Mouse (Mus musculus): ENCODE results near the gene Slc22a12. TPM values are rescaled to one million over a fixed set of nuclear protein-coding genes. Genes with fewer than 3 reads are reported as not detected.

The Slc22a12 gene
- polyA plus RNA-seq, 1 experiment from 2014 or later = not detected

DNA sequence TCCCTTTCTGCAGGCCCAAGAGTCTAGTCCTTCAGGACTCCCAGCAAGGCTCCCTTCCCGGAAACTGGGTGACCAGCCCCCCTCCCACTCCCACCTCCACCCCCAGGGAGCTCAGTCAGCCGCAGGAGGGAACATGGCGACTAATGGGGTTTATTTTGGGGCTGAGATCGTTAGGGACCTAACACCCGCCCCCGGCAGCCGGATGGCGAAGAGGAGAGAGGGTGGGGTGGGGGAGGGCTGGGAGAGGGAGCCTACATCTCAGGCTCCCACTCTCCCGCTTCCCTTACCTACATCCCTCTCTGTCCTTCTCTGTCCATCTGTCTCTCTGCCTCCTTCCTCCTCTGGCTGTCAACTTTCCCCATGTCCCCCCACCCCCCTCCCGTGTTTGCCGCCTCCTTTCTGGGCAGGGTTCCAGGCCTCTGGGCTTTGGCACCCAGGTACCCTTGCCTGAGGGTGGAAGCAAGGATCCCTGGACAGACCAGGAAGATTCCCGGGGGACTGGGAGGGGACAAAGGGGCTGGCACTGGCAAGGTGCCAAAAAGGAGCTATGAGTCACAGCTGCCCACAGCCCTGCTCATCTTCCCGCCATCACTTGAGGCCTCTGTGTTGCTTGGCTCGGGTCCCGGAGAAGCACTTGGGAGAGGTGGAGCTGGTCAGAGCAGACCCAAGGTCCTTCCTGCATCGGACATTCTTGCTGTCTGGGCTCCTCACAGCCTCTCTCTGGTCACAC is 38.7 kb downstream of the Slc22a12 start:
- ATAC-seq (ENCODE audit: low FRiP score, low TSS enrichment) (no peak), DNase-seq (peak; percentile 59)
- H3K4me3 ChIP-seq (replicated peaks; ENCODE audit: low read depth, low read length) = no peak overlapping the region
- no peaks in the 10 kb centered on the region for H3K27me3 ChIP-seq (ENCODE audit: control insufficient read depth, insufficient read depth, low read length)
- H3K9me3 ChIP-seq (ENCODE audit: control insufficient read depth, low read length) = no peaks in the 10 kb centered on the region
- H3K4me2 ChIP-seq (ENCODE audit: low read length) = peak overlapping the region; percentile 14
- H3K27ac ChIP-seq (replicated peaks; ENCODE audit: low read depth, low read length) = 0 out of 2 replicates have a peak overlapping the region, but pooled peaks have one; percentile 3
- peaks cover 41% of the 10 kb centered on the region for H3K36me3 ChIP-seq (ENCODE audit: control insufficient read depth, insufficient read depth, low read length)
- peak overlapping the region; percentile 29; the same call in 1 of the 2 replicates for H3K9ac ChIP-seq (replicated peaks; ENCODE audit: low read length)
- 57% methylated on average over 15 of the region's 16 CpGs for WGBS
- peaks cover 54% of the 10 kb centered on the region for H3K4me1 ChIP-seq (ENCODE audit: control insufficient read depth, insufficient read depth, low read length)

- Histone ChIP-seq H3K4me3 (replicated peaks; ENCODE audit: low read depth, low read length) (peak overlapping the region; percentile 91), H3K9ac (replicated peaks; ENCODE audit: low read length) (peak overlapping the region; percentile 56), H3K27me3 (ENCODE audit: control insufficient read depth, insufficient read depth, low read length) (no peaks in the 10 kb centered on the region), H3K4me2 (ENCODE audit: low read length) (peak overlapping the region; percentile 85), H3K27ac (replicated peaks; ENCODE audit: low read depth, low read length) (peak overlapping the region; percentile 91), H3K36me3 (ENCODE audit: control insufficient read depth, insufficient read depth, low read length) (peaks cover 32% of the 10 kb centered on the region), H3K4me1 (ENCODE audit: control insufficient read depth, insufficient read depth, low read length) (peaks cover 54% of the 10 kb centered on the region), H3K9me3 (ENCODE audit: control insufficient read depth, low read length) (no peaks in the 10 kb centered on the region)
- DNase-seq = peak; percentile 87
- peak; percentile 35 for ATAC-seq (ENCODE audit: low FRiP score, low TSS enrichment)
- WGBS = 3% methylated on average over 20 of the region's 20 CpGs
Measured at GRCm38 (mm10) chr19:6502543-6503319, 40.1 kb downstream of the Slc22a12 start.

DNA sequence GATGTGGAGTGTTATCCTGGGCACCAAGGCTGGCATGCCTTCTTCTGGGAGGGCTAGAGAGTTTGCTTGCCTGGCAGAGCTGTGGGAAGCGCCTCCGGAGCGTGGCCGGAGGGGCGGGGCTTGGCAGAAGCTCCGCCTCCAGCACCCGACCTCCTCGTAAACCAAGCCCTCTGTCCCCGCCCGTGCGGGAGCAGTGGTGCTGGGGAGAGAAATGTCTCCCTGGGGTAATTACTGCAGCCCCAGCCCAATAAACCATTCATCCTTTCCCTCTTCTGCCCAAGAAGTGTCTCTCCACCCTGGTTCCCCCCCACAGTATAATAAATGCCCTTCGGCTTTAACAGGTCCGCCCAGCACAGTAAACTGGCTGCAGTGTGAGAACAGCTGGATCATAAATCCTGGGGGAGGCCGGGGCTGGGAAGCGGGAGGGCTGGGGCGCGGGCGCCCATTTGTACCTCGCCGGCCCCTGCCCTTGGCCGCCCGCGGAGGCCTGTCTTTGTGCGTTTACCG is 40.7 kb downstream of the Slc22a12 start:
- Histone ChIP-seq H3K27me3 (ENCODE audit: control insufficient read depth, insufficient read depth, low read length) (no peaks in the 10 kb centered on the region), H3K27ac (replicated peaks; ENCODE audit: low read depth, low read length) (peak overlapping the region; percentile 91), H3K36me3 (ENCODE audit: control insufficient read depth, insufficient read depth, low read length) (peaks cover 27% of the 10 kb centered on the region), H3K9me3 (ENCODE audit: control insufficient read depth, low read length) (no peaks in the 10 kb centered on the region), H3K9ac (replicated peaks; ENCODE audit: low read length) (peak overlapping the region; percentile 56), H3K4me3 (replicated peaks; ENCODE audit: low read depth, low read length) (peak overlapping the region; percentile 91), H3K4me1 (ENCODE audit: control insufficient read depth, insufficient read depth, low read length) (peaks cover 54% of the 10 kb centered on the region), H3K4me2 (ENCODE audit: low read length) (peak overlapping the region; percentile 85)
- DNase-seq (peak; percentile 88), ATAC-seq (ENCODE audit: low FRiP score, low TSS enrichment) (peak; percentile 57)
- WGBS = under 1% methylated on average over 25 of the region's 25 CpGs

DNA sequence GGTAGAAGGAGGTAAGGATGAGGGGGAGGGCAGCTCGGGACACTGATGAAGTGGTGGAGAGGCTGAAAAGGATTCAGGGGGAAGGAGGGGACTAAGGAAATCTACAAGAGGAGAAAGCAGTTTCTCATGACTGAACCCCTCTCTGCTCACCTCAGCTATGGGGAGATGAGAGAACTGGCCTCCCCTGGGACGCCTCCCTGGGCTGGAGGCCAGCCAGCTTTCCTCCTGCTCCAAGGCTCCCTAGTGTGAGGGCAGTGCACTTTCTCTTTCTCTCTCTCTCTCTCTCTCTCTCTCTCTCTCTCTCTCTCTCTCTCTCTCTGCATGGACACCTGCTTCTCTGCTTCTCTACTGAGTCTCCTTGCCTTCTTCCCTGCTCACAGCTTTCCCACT is 42.2 kb downstream of the Slc22a12 start:
- Histone ChIP-seq H3K4me3 (replicated peaks; ENCODE audit: low read depth, low read length) (peak overlapping the region; percentile 91), H3K4me2 (ENCODE audit: low read length) (peak overlapping the region; percentile 85), H3K27me3 (ENCODE audit: control insufficient read depth, insufficient read depth, low read length) (no peaks in the 10 kb centered on the region), H3K9ac (replicated peaks; ENCODE audit: low read length) (peak overlapping the region; percentile 97), H3K4me1 (ENCODE audit: control insufficient read depth, insufficient read depth, low read length) (peaks cover 67% of the 10 kb centered on the region), H3K27ac (replicated peaks; ENCODE audit: low read depth, low read length) (peak overlapping the region; percentile 94), H3K9me3 (ENCODE audit: control insufficient read depth, low read length) (no peaks in the 10 kb centered on the region), H3K36me3 (ENCODE audit: control insufficient read depth, insufficient read depth, low read length) (peaks cover 12% of the 10 kb centered on the region)
- no peak for DNase-seq
- WGBS = 25% methylated on average over 2 of the region's 2 CpGs
- ATAC-seq (ENCODE audit: low FRiP score, low TSS enrichment) = no peak

- peak overlapping the region; percentile 91 for H3K4me3 ChIP-seq (replicated peaks; ENCODE audit: low read depth, low read length)
- DNase-seq (no peak), ATAC-seq (ENCODE audit: low FRiP score, low TSS enrichment) (no peak)
- peaks cover 73% of the 10 kb centered on the region for H3K4me1 ChIP-seq (ENCODE audit: control insufficient read depth, insufficient read depth, low read length)
- peak overlapping the region; percentile 97 for H3K9ac ChIP-seq (replicated peaks; ENCODE audit: low read length)
- H3K9me3 ChIP-seq (ENCODE audit: control insufficient read depth, low read length) = no peaks in the 10 kb centered on the region
- H3K4me2 ChIP-seq (ENCODE audit: low read length) = peak overlapping the region; percentile 85
- H3K27me3 ChIP-seq (ENCODE audit: control insufficient read depth, insufficient read depth, low read length) = no peaks in the 10 kb centered on the region
- peaks cover 6% of the 10 kb centered on the region for H3K36me3 ChIP-seq (ENCODE audit: control insufficient read depth, insufficient read depth, low read length)
- peak overlapping the region; percentile 94 for H3K27ac ChIP-seq (replicated peaks; ENCODE audit: low read depth, low read length)
- 55% methylated on average over 6 of the region's 6 CpGs for WGBS
Measured at GRCm38 (mm10) chr19:6499860-6500635, 42.8 kb downstream of the Slc22a12 start.

- 4% methylated on average over 29 of the region's 38 CpGs for WGBS
- peak overlapping the region; percentile 85 for H3K4me2 ChIP-seq (ENCODE audit: low read length)
- peak overlapping the region; percentile 91 for H3K4me3 ChIP-seq (replicated peaks; ENCODE audit: low read depth, low read length)
- peak overlapping the region; percentile 97 for H3K9ac ChIP-seq (replicated peaks; ENCODE audit: low read length)
- H3K27ac ChIP-seq (replicated peaks; ENCODE audit: low read depth, low read length) = peak overlapping the region; percentile 94
- H3K36me3 ChIP-seq (ENCODE audit: control insufficient read depth, insufficient read depth, low read length) = no peaks in the 10 kb centered on the region
- ATAC-seq (ENCODE audit: low FRiP score, low TSS enrichment) (no peak), DNase-seq (peak; percentile 56)
- no peaks in the 10 kb centered on the region for H3K9me3 ChIP-seq (ENCODE audit: control insufficient read depth, low read length)
- no peaks in the 10 kb centered on the region for H3K27me3 ChIP-seq (ENCODE audit: control insufficient read depth, insufficient read depth, low read length)
- peaks cover 64% of the 10 kb centered on the region for H3K4me1 ChIP-seq (ENCODE audit: control insufficient read depth, insufficient read depth, low read length)
Measured at GRCm38 (mm10) chr19:6498350-6499131, 44.3 kb downstream of the Slc22a12 start.

DNA sequence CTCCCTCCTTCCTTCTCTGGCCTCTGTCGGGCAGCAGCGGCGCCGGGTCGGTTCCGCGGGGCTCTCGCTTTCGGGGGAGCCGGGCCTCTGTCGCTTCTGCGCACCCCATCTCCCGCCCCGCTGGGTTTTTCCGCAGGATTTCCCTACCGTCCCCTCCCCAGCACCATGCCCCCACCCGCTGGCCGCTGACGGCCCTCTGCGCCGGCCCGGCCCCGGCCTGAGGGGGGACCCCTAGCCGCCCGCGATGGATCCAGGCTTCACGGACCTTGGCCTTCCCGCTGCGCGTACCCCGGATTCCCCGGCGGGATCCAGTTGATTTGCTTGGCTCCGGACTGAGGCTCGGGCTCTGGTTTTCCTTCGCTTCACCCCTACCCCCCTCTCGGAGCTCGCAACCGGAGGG is 45.0 kb downstream of the Slc22a12 start:
- Histone ChIP-seq H3K4me3 (replicated peaks; ENCODE audit: low read depth, low read length) (peak overlapping the region; percentile 91), H3K36me3 (ENCODE audit: control insufficient read depth, insufficient read depth, low read length) (no peaks in the 10 kb centered on the region), H3K27ac (replicated peaks; ENCODE audit: low read depth, low read length) (peak overlapping the region; percentile 94), H3K27me3 (ENCODE audit: control insufficient read depth, insufficient read depth, low read length) (no peaks in the 10 kb centered on the region), H3K4me2 (ENCODE audit: low read length) (peak overlapping the region; percentile 85), H3K9ac (replicated peaks; ENCODE audit: low read length) (peak overlapping the region; percentile 97), H3K9me3 (ENCODE audit: control insufficient read depth, low read length) (no peaks in the 10 kb centered on the region), H3K4me1 (ENCODE audit: control insufficient read depth, insufficient read depth, low read length) (peaks cover 56% of the 10 kb centered on the region)
- 0 out of 2 replicates have a peak, but pooled peaks have one; percentile 10 for ATAC-seq (ENCODE audit: low FRiP score, low TSS enrichment)
- peak; percentile 66 for DNase-seq
- under 1% methylated on average over 37 of the region's 39 CpGs for WGBS

Data from midbrain, embryonic 14.5 days (tissue).